In the genomic region with DNA sequence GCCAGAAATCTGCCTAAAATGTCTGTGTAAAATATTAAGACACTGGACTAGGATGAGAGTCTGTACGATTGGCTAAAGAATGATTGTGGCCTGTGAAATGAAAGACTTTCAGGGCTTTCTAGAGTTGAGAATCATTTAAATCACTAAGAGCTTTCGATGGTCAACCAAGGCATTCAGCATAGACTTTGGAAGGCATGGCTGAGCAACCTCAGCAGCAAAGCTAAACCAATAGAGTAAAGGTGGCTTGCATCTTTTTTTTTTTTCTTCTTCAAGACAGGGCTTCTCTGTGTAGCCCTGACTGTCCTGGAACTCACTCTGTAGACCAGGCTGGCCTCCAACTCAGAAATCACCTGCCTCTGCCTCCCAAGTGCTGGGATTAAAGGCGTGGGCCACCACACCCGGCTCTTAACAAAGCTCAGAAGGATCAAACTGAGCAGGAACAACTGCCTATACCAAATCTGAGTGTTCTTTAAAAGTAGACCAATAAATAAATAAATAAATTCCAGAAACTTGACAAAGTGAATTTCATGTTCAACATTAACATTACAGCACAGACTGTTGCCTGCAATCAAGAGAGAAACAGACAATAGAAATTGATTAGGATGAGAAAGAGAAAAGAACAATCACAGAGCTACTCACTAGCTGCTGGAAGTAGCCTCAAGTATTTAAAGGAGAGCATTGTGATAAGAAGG, we compare ENCODE assay signal across 22 mouse cellular contexts. TPM values are rescaled to one million over a fixed set of nuclear protein-coding genes. Genes with fewer than 3 reads are reported as not detected.
A peak's percentile ranks its signal among the peaks of the same experiment; 100 is the strongest.
DNase-seq lines count a peak whose midpoint lies in the region; ATAC-seq and TF ChIP-seq lines count a peak whose summit lies in the region.
"Had no signal": no experiment of that assay in that cellular context is flagged by ENCODE, and none has a peak within 500 bp of the region (broad histone marks: within the 10 kb centered on the region; RNA-seq: fewer than 3 reads in every experiment).

No protein-coding gene starts in this region.

- peak; percentile 9 to 23 for DNase-seq in kidney, adult 8-10 months
- peak; percentile 67 for DNase-seq in ES-CJ7 (ENCODE audit: low read depth, low spot score)
- no peak for DNase-seq in ES-E14 (ENCODE audit: low read depth, low spot score)
- no peak for DNase-seq in T-cell, adult 2 months (ENCODE audit: low spot score)
- DNase-seq: adrenal gland, postnatal 10 days; adrenal gland, postnatal 36 days; cerebellum, adult 18-20 months; cerebellum, adult 9-10 months; cerebellum, postnatal 14 days; gastrocnemius, postnatal 14 days; heart, adult 11 months had no signal

- no peak overlapping the region for H3K9ac ChIP-seq in kidney, embryonic 16.5 days (replicated peaks; ENCODE audit: low read length)
- no peak overlapping the region for H3K9ac ChIP-seq in ES-E14 (ENCODE audit: insufficient read depth, low read depth, low read length, poor library complexity, severe bottlenecking)
- H3K9ac ChIP-seq: forebrain, embryonic 13.5 days; hindbrain, embryonic 12.5 days; hindbrain, embryonic 15.5 days had no signal

- no peaks in the 10 kb centered on the region for H3K9me3 ChIP-seq in kidney, embryonic 16.5 days (ENCODE audit: low read length)
- no peaks in the 10 kb centered on the region for H3K9me3 ChIP-seq in ES-E14 (ENCODE audit: control insufficient read depth, insufficient read depth, low read depth, low read length)
- H3K9me3 ChIP-seq: forebrain, embryonic 10.5 days; forebrain, embryonic 13.5 days; G1E; hindbrain, embryonic 12.5 days; hindbrain, embryonic 15.5 days had no signal

- H3K4me3 ChIP-seq in kidney, embryonic 16.5 days (ENCODE audit: low read length): no peak overlapping the region
- H3K4me3 ChIP-seq in ES-E14 (ENCODE audit: insufficient read depth in 1 of 2, low read depth in 1 of 2, low read length in 2 of 2, poor library complexity in 1 of 2, severe bottlenecking in 1 of 2): no peak overlapping the region
- H3K4me3 ChIP-seq: forebrain, embryonic 10.5 days; forebrain, embryonic 13.5 days; hindbrain, embryonic 12.5 days; hindbrain, embryonic 15.5 days had no signal

- H3K4me2 ChIP-seq in kidney, embryonic 16.5 days (replicated peaks; ENCODE audit: low read depth, low read length): no peak overlapping the region
- H3K4me2 ChIP-seq: forebrain, embryonic 13.5 days; heart, embryonic 11.5 days; hindbrain, embryonic 12.5 days; hindbrain, embryonic 15.5 days had no signal

- 0 out of 2 replicates have a peak, but pooled peaks cover 2% of the 10 kb centered on the region for H3K4me1 ChIP-seq in kidney, embryonic 16.5 days (ENCODE audit: insufficient read depth, low read length)
- peaks cover 6 to 10% of the 10 kb centered on the region in 2 experiments for H3K4me1 ChIP-seq in ES-E14 (ENCODE audit: control insufficient read depth in 2 of 2, insufficient read depth in 2 of 2, low read length in 2 of 2, poor library complexity in 1 of 2)

- no peak overlapping the region for H3K27ac ChIP-seq in kidney, embryonic 16.5 days (ENCODE audit: low read length)
- H3K27ac ChIP-seq in ES-E14 (ENCODE audit: insufficient read depth, low read depth, low read length, poor library complexity, severe bottlenecking): no peak overlapping the region; the same call in 1 of the 2 replicates
- H3K27ac ChIP-seq: forebrain, embryonic 10.5 days; forebrain, embryonic 13.5 days; hindbrain, embryonic 12.5 days; hindbrain, embryonic 15.5 days had no signal

- no peaks in the 10 kb centered on the region for H3K27me3 ChIP-seq in kidney, embryonic 16.5 days (ENCODE audit: insufficient read depth, low read length)
- H3K27me3 ChIP-seq: forebrain, embryonic 13.5 days; hindbrain, embryonic 12.5 days; hindbrain, embryonic 15.5 days; Patski had no signal

- WGBS in kidney, embryonic 16.5 days: 86% methylated on average over 4 of the region's 4 CpGs

- in situ Hi-C loops in ES-E14 (cut with MboI; ENCODE audit: low sequenced_read_pairs in 2 of 2, unreplicated experiment in 2 of 2): no loop called here

- H3K36me3 ChIP-seq in kidney, embryonic 16.5 days (ENCODE audit: insufficient read depth, low read length): no peaks in the 10 kb centered on the region
- no peaks in the 10 kb centered on the region for H3K36me3 ChIP-seq in ES-E14 (ENCODE audit: control insufficient read depth, insufficient read depth, low read length, poor library complexity, severe bottlenecking)
- H3K36me3 ChIP-seq: forebrain, embryonic 10.5 days; hindbrain, embryonic 12.5 days; hindbrain, embryonic 15.5 days had no signal

- no peak for ATAC-seq in kidney, embryonic 16.5 days (ENCODE audit: low FRiP score, low TSS enrichment)
- no peak for ATAC-seq in inflammation-experienced regulatory T-cells, adult 6 months
- ATAC-seq: CD4-positive, CD25-positive, alpha-beta regulatory T cell, adult 4 months; forebrain, embryonic 13.5 days; forebrain, embryonic 16.5 days; Patski had no signal

TF ChIP-seq in ES-E14, 5 proteins besides CTCF, POLR2A, EP300 and RAD21:
- TF ChIP-seq ZC3H11A (IDR thresholded peaks at IDR 0.05; ENCODE audit: borderline replicate concordance, low read depth, low read length): no peak
- 0 out of 2 replicates have a peak, but pooled peaks have one; percentile 14 for TF ChIP-seq CHD2 (IDR thresholded peaks at IDR 0.05; ENCODE audit: low read depth, low read length)
- no peak for TF ChIP-seq MAFK (IDR thresholded peaks at IDR 0.05; ENCODE audit: insufficient read depth, low read depth, low read length)
- TF ChIP-seq HCFC1 (IDR thresholded peaks at IDR 0.05; ENCODE audit: borderline replicate concordance, insufficient read depth, low read length): no peak
- TF ChIP-seq ZNF384 (IDR thresholded peaks at IDR 0.05; ENCODE audit: low read depth, low read length): peak; percentile 76

RNA-seq across cellular contexts. Expression of gene Sik2, which starts 27.2 kb away (rescaled TPM):
- 15.5 and 19.4 TPM in 2 replicates for polyA plus RNA-seq in kidney, embryonic 16.5 days (2015; fragmentation: Nextera tagmentation; extraction: Ambion mirVana)
- 8.6 and 10.0 TPM in 2 replicates for total RNA-seq in ES-E14 (2012; rRNA removed)
- polyA plus RNA-seq in inflammation-experienced regulatory T-cells, adult 6 months (2017; shearing (Covaris generic)): 10 to 100 TPM; 14.7 to 30.3 (median 15.8) TPM

Comparison
In these comparisons a context has a peak if more than half of its experiments do, and no peak if none do; other contexts are left out.
1. DNase-seq: peak in kidney, adult 8-10 months (2 of 2) and ES-CJ7 (single experiment); none in ES-E14 (single experiment) and T-cell, adult 2 months (single experiment).